Mouse (Mus musculus) erythroblast, embryonic 14.5 days (primary cell): Measurements from ENCODE around the gene Ntn3.

Source experiments
- GATA1 ChIP-seq: IDR thresholded peaks from 2 replicates; pipeline ENCODE4 v1.6.1; 2012; ENCODE audit warnings: low read length, inconsistent platforms, mixed read lengths
- TAL1 ChIP-seq: IDR thresholded peaks from 3 replicates; pipeline ENCODE4 v1.6.1; 2012; ENCODE audit warnings: low read length, inconsistent platforms, mixed read lengths

GRCm38 (mm10) chr17:24197032-24197824 is 12.1 kb downstream of the Ntn3 start:
- TF ChIP-seq TAL1: peak; percentile 32; the same call in 1 of the 3 replicates
- TF ChIP-seq GATA1: peak; percentile 66
